Comparison of ENCODE assay signal across 30 mouse cellular contexts in genomic region chr16:58718666-58719120, GRCm38 (mm10). TPM values are rescaled to one million over a fixed set of nuclear protein-coding genes. Genes with fewer than 3 reads are reported as not detected.
"Had no signal": no experiment of that assay in that cellular context is flagged by ENCODE, and none has a peak within 500 bp of the region (broad histone marks: within the 10 kb centered on the region; RNA-seq: fewer than 3 reads in every experiment).

Gene Gpr15, minus strand, starts transcription at chr16:58719070.

- H3K9me3 ChIP-seq: limb, embryonic 12.5 days; limb, embryonic 15.5 days; neural tube, embryonic 12.5 days; neural tube, embryonic 15.5 days had no signal

- ATAC-seq: liver, postnatal 0 days had no signal

- H3K27me3 ChIP-seq: limb, embryonic 12.5 days; limb, embryonic 15.5 days; neural tube, embryonic 12.5 days; neural tube, embryonic 15.5 days had no signal

- H3K4me1 ChIP-seq: limb, embryonic 12.5 days; limb, embryonic 15.5 days; neural tube, embryonic 12.5 days; neural tube, embryonic 15.5 days had no signal

- H3K9ac ChIP-seq: limb, embryonic 12.5 days; limb, embryonic 15.5 days; liver, embryonic 14.5 days; liver, postnatal 0 days; lung, embryonic 14.5 days; neural tube, embryonic 12.5 days; neural tube, embryonic 15.5 days had no signal

- H3K4me3 ChIP-seq: left cerebral cortex, adult 2 months; limb, embryonic 12.5 days; limb, embryonic 15.5 days; neural tube, embryonic 12.5 days; neural tube, embryonic 15.5 days had no signal

- H3K27ac ChIP-seq: left cerebral cortex, adult 2 months; limb, embryonic 12.5 days; limb, embryonic 15.5 days; liver, embryonic 14.5 days; neural tube, embryonic 12.5 days; neural tube, embryonic 15.5 days; stomach, postnatal 0 days had no signal

- DNase-seq: kidney, adult 8-10 months; kidney, postnatal 14 days; kidney, postnatal 4 days; left cerebral cortex, postnatal 4 days; liver, postnatal 0 days; lung, embryonic 14.5 days; lung, postnatal 10 days; lung, postnatal 36 days; midbrain, embryonic 14.5 days; right cerebral cortex, adult 18-20 months; right cerebral cortex, postnatal 14 days; right cerebral cortex, postnatal 4 days; thymus, adult 18-20 months; thymus, postnatal 36 days had no signal

- H3K4me2 ChIP-seq: limb, embryonic 12.5 days; limb, embryonic 15.5 days; liver, embryonic 11.5 days; lung, embryonic 14.5 days; midbrain, embryonic 11.5 days; neural tube, embryonic 12.5 days; neural tube, embryonic 15.5 days had no signal

- H3K36me3 ChIP-seq: limb, embryonic 12.5 days; limb, embryonic 15.5 days; neural tube, embryonic 12.5 days; neural tube, embryonic 15.5 days had no signal

RNA-seq across cellular contexts. Expression of gene Gpr15, which starts in this region (rescaled TPM):
- total RNA-seq: layer of hippocampus, adult 18-20 months; layer of hippocampus, postnatal 14 days; left cerebral cortex, adult 2 months; left cerebral cortex, postnatal 10 days; left cerebral cortex, postnatal 4 days; megakaryocyte-erythroid progenitor cell, adult 5-6 weeks had no signal
- polyA plus RNA-seq: kidney, embryonic 16.5 days; limb, embryonic 12.5 days; limb, embryonic 15.5 days; liver, embryonic 11.5 days; liver, postnatal 0 days; lung, embryonic 14.5 days; midbrain, embryonic 11.5 days; midbrain, postnatal 0 days; neural tube, embryonic 12.5 days; neural tube, embryonic 15.5 days; stomach, embryonic 14.5 days; stomach, postnatal 0 days had no signal
